Comparison of ENCODE assay signal across 13 mouse cellular contexts in genomic region chr1:155056166-155056565, GRCm38 (mm10). TPM values are rescaled to one million over a fixed set of nuclear protein-coding genes. Genes with fewer than 3 reads are reported as not detected.
A peak's percentile ranks its signal among the peaks of the same experiment; 100 is the strongest.
DNase-seq lines count a peak whose midpoint lies in the region; ATAC-seq and TF ChIP-seq lines count a peak whose summit lies in the region.
"Had no signal": no experiment of that assay in that cellular context is flagged by ENCODE, and none has a peak within 500 bp of the region (broad histone marks: within the 10 kb centered on the region; RNA-seq: fewer than 3 reads in every experiment).

No protein-coding gene starts in this region.

- H3K9ac ChIP-seq in stomach, postnatal 0 days (ENCODE audit: low read length): no peak overlapping the region
- H3K9ac ChIP-seq: stomach, embryonic 15.5 days had no signal

- TF ChIP-seq CTCF in lung, adult 2 months (IDR thresholded peaks at IDR 0.05; ENCODE audit: insufficient read depth, low read length): no peak
- no peak for TF ChIP-seq CTCF in bone marrow macrophage, adult 2 months (IDR thresholded peaks at IDR 0.05; ENCODE audit: low read depth, low read length)
- no peak for TF ChIP-seq CTCF in stomach, postnatal 0 days (IDR thresholded peaks at IDR 0.05; ENCODE audit: low read depth)

- H3K4me3 ChIP-seq in lung, adult 2 months (replicated peaks; ENCODE audit: extremely low read depth, low read depth, low read length): no peak overlapping the region
- H3K4me3 ChIP-seq in bone marrow macrophage, adult 2 months (ENCODE audit: insufficient read depth, low read length): no peak overlapping the region
- H3K4me3 ChIP-seq in stomach, postnatal 0 days (ENCODE audit: low read depth, low read length): no peak overlapping the region
- H3K4me3 ChIP-seq: stomach, embryonic 15.5 days had no signal

- TF ChIP-seq EP300 in stomach, postnatal 0 days (optimal IDR thresholded peaks at IDR 0.05): no peak

- peaks cover 39% of the 10 kb centered on the region for H3K4me1 ChIP-seq in lung, adult 2 months (ENCODE audit: control insufficient read depth, insufficient read depth, low read length)
- H3K4me1 ChIP-seq in bone marrow macrophage, adult 2 months (ENCODE audit: control insufficient read depth, insufficient read depth, low read length): peaks cover 89% of the 10 kb centered on the region
- peaks cover 8% of the 10 kb centered on the region for H3K4me1 ChIP-seq in stomach, postnatal 0 days (replicated peaks; ENCODE audit: control insufficient read depth, insufficient read depth)

- WGBS in lung, adult 2 months: 79% methylated on average over 1 of the region's 1 CpGs
- WGBS in stomach, postnatal 0 days: 95% methylated on average over 1 of the region's 1 CpGs

- TF ChIP-seq POLR2A in lung, adult 2 months (IDR thresholded peaks at IDR 0.05; ENCODE audit: borderline replicate concordance, extremely low read depth, low read depth, low read length): no peak
- no peak for TF ChIP-seq POLR2A in bone marrow macrophage, adult 2 months (IDR thresholded peaks at IDR 0.05; ENCODE audit: borderline replicate concordance, low read depth, low read length)

- no peak overlapping the region for H3K4me2 ChIP-seq in stomach, postnatal 0 days (replicated peaks; ENCODE audit: low read depth)
- H3K4me2 ChIP-seq: stomach, embryonic 15.5 days had no signal

- no peaks in the 10 kb centered on the region for H3K36me3 ChIP-seq in stomach, postnatal 0 days (ENCODE audit: control insufficient read depth, insufficient read depth, low read length)
- H3K36me3 ChIP-seq: stomach, embryonic 15.5 days had no signal

- ATAC-seq in stomach, postnatal 0 days (ENCODE audit: low FRiP score, low TSS enrichment): no peak
- no peak for ATAC-seq in inflammation-experienced regulatory T-cells, adult 6 months

- peak overlapping the region; percentile 77 for H3K27ac ChIP-seq in bone marrow macrophage, adult 2 months (ENCODE audit: insufficient read depth, low read depth, low read length)
- peak overlapping the region; percentile 24; the same call in 1 of the 2 replicates for H3K27ac ChIP-seq in stomach, postnatal 0 days (replicated peaks)
- H3K27ac ChIP-seq: stomach, embryonic 15.5 days had no signal

- H3K9me3 ChIP-seq in stomach, postnatal 0 days (ENCODE audit: control insufficient read depth, low read length): no peaks in the 10 kb centered on the region
- H3K9me3 ChIP-seq: stomach, embryonic 15.5 days had no signal

- peak; percentile 37 for DNase-seq in lung, postnatal 10 days
- DNase-seq in lung, adult 2 months: no peak
- DNase-seq in ES-CJ7 (ENCODE audit: low read depth, low spot score): peak; percentile 67
- DNase-seq in stomach, postnatal 0 days (ENCODE audit: low spot score): no peak
- no peak for DNase-seq in thymus, postnatal 25 days
- DNase-seq: adrenal gland, postnatal 10 days; heart, postnatal 4 days; kidney, adult 18-20 months; liver; thymus, postnatal 36 days had no signal

- no peaks in the 10 kb centered on the region for H3K27me3 ChIP-seq in stomach, postnatal 0 days (ENCODE audit: control insufficient read depth, insufficient read depth, low read length)
- H3K27me3 ChIP-seq: stomach, embryonic 15.5 days had no signal

RNA-seq across cellular contexts. Expression of gene Ier5, which starts 43.3 kb away (rescaled TPM):
- 38.1 and 42.8 TPM in 2 replicates for polyA plus RNA-seq in lung, adult 2 months (2012; rRNA removed)
- 58.7 and 62.5 TPM in 2 replicates for polyA plus RNA-seq in bone marrow macrophage, adult 2 months (2012; ENCODE audit: insufficient read depth, insufficient read length, missing spikeins)
- 7.3 and 11.2 TPM in 2 replicates for polyA plus RNA-seq in stomach, postnatal 0 days (2015; fragmentation: Nextera tagmentation; extraction: Ambion mirVana)
- 10 to 100 TPM in 1 of 3 experiments, 1 to 10 TPM in 2; 6.6 to 12.8 (median 7.5) TPM for polyA plus RNA-seq in inflammation-experienced regulatory T-cells, adult 6 months (2017; shearing (Covaris generic))

Comparison
In these comparisons a context has a peak if more than half of its experiments do, and no peak if none do; other contexts are left out.
1. DNase-seq: peak in lung, postnatal 10 days (single experiment) and ES-CJ7 (single experiment); none in lung, adult 2 months (single experiment), stomach, postnatal 0 days (single experiment) and thymus, postnatal 25 days (single experiment).